ENCODE assay signal across 28 mouse cellular contexts in genomic region chr9:35104711-35105110, GRCm38 (mm10). TPM values are rescaled to one million over a fixed set of nuclear protein-coding genes. Genes with fewer than 3 reads are reported as not detected.
A peak's percentile ranks its signal among the peaks of the same experiment; 100 is the strongest.
DNase-seq lines count a peak whose midpoint lies in the region; ATAC-seq and TF ChIP-seq lines count a peak whose summit lies in the region.
"Had no signal": no experiment of that assay in that cellular context is flagged by ENCODE, and none has a peak within 500 bp of the region (broad histone marks: within the 10 kb centered on the region; RNA-seq: fewer than 3 reads in every experiment).

No protein-coding gene starts in this region.

- peak overlapping the region; percentile 15 for H3K27ac ChIP-seq in heart, adult 2 months
- H3K27ac ChIP-seq in small intestine, adult 2 months (ENCODE audit: insufficient read depth, low read depth, low read length) = peak overlapping the region; percentile 91
- H3K27ac ChIP-seq: gastrocnemius, adult 2 months; heart, embryonic 15.5 days; hindbrain, embryonic 13.5 days; limb, embryonic 10.5 days; limb, embryonic 15.5 days; midbrain, embryonic 12.5 days; neural tube, embryonic 13.5 days had no signal

- H3K79me2 ChIP-seq in heart, adult 2 months (replicated peaks; ENCODE audit: control insufficient read depth, insufficient read depth, low read length) = peaks cover 7% of the 10 kb centered on the region; the same call in 1 of the 2 replicates

- no peak overlapping the region for H3K4me3 ChIP-seq in heart, adult 2 months
- peak overlapping the region; percentile 28 for H3K4me3 ChIP-seq in megakaryocyte, embryonic 14.5 days (replicated peaks)
- H3K4me3 ChIP-seq in small intestine, adult 2 months (ENCODE audit: low read depth, low read length) = no peak overlapping the region
- H3K4me3 ChIP-seq: erythroblast, embryonic 14.5 days; gastrocnemius, adult 2 months; heart, embryonic 15.5 days; hindbrain, embryonic 13.5 days; limb, embryonic 10.5 days; limb, embryonic 15.5 days; midbrain, embryonic 12.5 days; neural tube, embryonic 13.5 days had no signal

- ATAC-seq in megakaryocyte, adult 5-6 weeks (ENCODE audit: poor library complexity, severe bottlenecking) = no peak
- ATAC-seq: forebrain, embryonic 16.5 days had no signal

- H3K36me3 ChIP-seq in heart, adult 2 months (ENCODE audit: control insufficient read depth, insufficient read depth, low read length) = no peaks in the 10 kb centered on the region; the same call in 1 of the 2 replicates
- peaks cover 62% of the 10 kb centered on the region for H3K36me3 ChIP-seq in megakaryocyte, embryonic 14.5 days (replicated peaks; ENCODE audit: low read length)
- peaks cover 8% of the 10 kb centered on the region for H3K36me3 ChIP-seq in small intestine, adult 2 months (ENCODE audit: control insufficient read depth, insufficient read depth, low read length)
- H3K36me3 ChIP-seq: heart, embryonic 15.5 days; hindbrain, embryonic 13.5 days; limb, embryonic 15.5 days; midbrain, embryonic 12.5 days; neural tube, embryonic 13.5 days had no signal

- TF ChIP-seq CTCF in heart, adult 2 months (IDR thresholded peaks at IDR 0.05) = no peak
- no peak for TF ChIP-seq CTCF in small intestine, adult 2 months (IDR thresholded peaks at IDR 0.05; ENCODE audit: extremely low read depth, insufficient read length, insufficient replicate concordance, low read depth, low read length)

- intact Hi-C loops in heart, adult 2 months (cut with DNase I) = loop anchor here (5.0 kb wide), 2 partner anchors 42 to 57 kb away; no protein-coding TSS in a partner anchor
- intact Hi-C loops in heart, postnatal 36 days (cut with DNase I) = no loop called here

- no peak overlapping the region for H3K9ac ChIP-seq in heart, adult 2 months (ENCODE audit: low read depth, low read length)
- H3K9ac ChIP-seq: heart, embryonic 15.5 days; hindbrain, embryonic 13.5 days; limb, embryonic 15.5 days; lung, embryonic 14.5 days; midbrain, embryonic 12.5 days; neural tube, embryonic 13.5 days had no signal

- no peaks in the 10 kb centered on the region for H3K27me3 ChIP-seq in heart, adult 2 months (ENCODE audit: control insufficient read depth, insufficient read depth, low read length)
- H3K27me3 ChIP-seq in megakaryocyte, embryonic 14.5 days (replicated peaks) = no peaks in the 10 kb centered on the region
- H3K27me3 ChIP-seq in small intestine, adult 2 months (ENCODE audit: control insufficient read depth, insufficient read depth, low read length) = no peaks in the 10 kb centered on the region
- H3K27me3 ChIP-seq: heart, embryonic 15.5 days; hindbrain, embryonic 13.5 days; limb, embryonic 15.5 days; midbrain, embryonic 12.5 days; neural tube, embryonic 13.5 days had no signal

- no peaks in the 10 kb centered on the region for H3K9me3 ChIP-seq in megakaryocyte, embryonic 14.5 days
- H3K9me3 ChIP-seq: heart, embryonic 15.5 days; hindbrain, embryonic 13.5 days; limb, embryonic 10.5 days; limb, embryonic 15.5 days; midbrain, embryonic 12.5 days; neural tube, embryonic 13.5 days had no signal

- H3K4me1 ChIP-seq in heart, adult 2 months (ENCODE audit: control insufficient read depth, insufficient read depth, low read length) = peaks cover 31% of the 10 kb centered on the region
- H3K4me1 ChIP-seq in megakaryocyte, embryonic 14.5 days = peaks cover 92% of the 10 kb centered on the region
- peaks cover 44% of the 10 kb centered on the region for H3K4me1 ChIP-seq in small intestine, adult 2 months (ENCODE audit: control insufficient read depth, insufficient read depth, insufficient read length, low read length)

- WGBS in heart, adult 2 months = 46% methylated on average over 4 of the region's 4 CpGs
- 52% methylated on average over 4 of the region's 4 CpGs for WGBS in small intestine, adult 2 months

- TF ChIP-seq POLR2A in heart, adult 2 months (IDR thresholded peaks at IDR 0.05; ENCODE audit: insufficient read depth, low read depth, low read length) = no peak
- no peak for TF ChIP-seq POLR2A in small intestine, adult 2 months (IDR thresholded peaks at IDR 0.05; ENCODE audit: low read depth, low read length)

- peak in 1 of 2 experiments; percentile 15 for DNase-seq in heart, adult 2 months
- no peak for DNase-seq in heart, postnatal 36 days
- DNase-seq in layer of hippocampus, adult 9-11 months = peak; percentile 1
- no peak for DNase-seq in layer of hippocampus, postnatal 14 days (ENCODE audit: low spot score in 2 of 2)
- no peak for DNase-seq in cerebellum, postnatal 4 days (ENCODE audit: low spot score in 2 of 2)
- DNase-seq: adrenal gland, adult 8-10 months; B cell, adult 2 months; cerebellum, adult 18-20 months; cerebellum, postnatal 10 days; gastrocnemius, adult 2 months; gastrocnemius, postnatal 36 days; kidney, adult 2 months; kidney, postnatal 14 days; layer of hippocampus, postnatal 36 days; lung, embryonic 14.5 days; lung, postnatal 14 days; thymus, postnatal 14 days had no signal

- 0 out of 2 replicates have a peak, but pooled peaks have one; percentile 18 for TF ChIP-seq EP300 in heart, adult 2 months (IDR thresholded peaks at IDR 0.05; ENCODE audit: insufficient read depth, low read depth, low read length)

RNA-seq across cellular contexts. Expression of gene St3gal4, which starts 14.4 kb away (rescaled TPM):
- 10 to 100 TPM; 26.1 to 29.5 TPM for total RNA-seq in heart, adult 2 months (2021)
- 8.6 and 11.9 TPM in 2 replicates for polyA plus RNA-seq in heart, adult 2 months (2012; rRNA removed)
- 10 to 100 TPM; 26.8 to 39.1 TPM for total RNA-seq in heart, postnatal 36 days (2021)
- total RNA-seq in layer of hippocampus, postnatal 14 days (2021) = 10 to 100 TPM; 26.5 to 28.6 TPM
- polyA plus RNA-seq in megakaryocyte, embryonic 14.5 days (2012; ENCODE audit: insufficient read depth, low replicate concordance) = 13.7 and 16.5 TPM in 2 replicates
- total RNA-seq in megakaryocyte, adult 5-6 weeks (2015) = 53.1 and 53.4 TPM in 2 replicates
- 49.6 and 57.4 TPM in 2 replicates for total RNA-seq in megakaryocyte, adult 5-6 weeks (2017)
- 97.6 and 354 TPM in 2 replicates for polyA plus RNA-seq in small intestine, adult 2 months (2012; rRNA removed)
